Mouse (Mus musculus): ENCODE measurements around the gene Col25a1.

GRCm38 (mm10) chr3:130389261-130389975 lies 258.1 kb downstream of the Col25a1 start:
- TF ChIP-seq POLR2A (IDR thresholded peaks at IDR 0.05; ENCODE audit: low read depth, low read length) (no peak), CTCF (conservative IDR thresholded peaks at IDR 0.05; ENCODE audit: insufficient read depth, insufficient read length, low read depth, low read length) (no peak)
